In genomic region chr2:154173313-154173712, GRCm38 (mm10) we compare ENCODE assay signal across 9 mouse cellular contexts. TPM values are rescaled to one million over a fixed set of nuclear protein-coding genes. Genes with fewer than 3 reads are reported as not detected.
DNase-seq lines count a peak whose midpoint lies in the region; ATAC-seq and TF ChIP-seq lines count a peak whose summit lies in the region.
"Had no signal": no experiment of that assay in that cellular context is flagged by ENCODE, and none has a peak within 500 bp of the region (broad histone marks: within the 10 kb centered on the region; RNA-seq: fewer than 3 reads in every experiment).

No protein-coding gene starts in this region.

- peak; percentile 69 for TF ChIP-seq CTCF in G1E (IDR thresholded peaks at IDR 0.05; ENCODE audit: low read depth, low read length)

- H3K9ac ChIP-seq in hindbrain, embryonic 11.5 days (ENCODE audit: low read depth, low read length): no peak overlapping the region
- H3K9ac ChIP-seq in hindbrain, embryonic 16.5 days (ENCODE audit: low read depth, low read length): no peak overlapping the region
- H3K9ac ChIP-seq: hindbrain, embryonic 15.5 days had no signal

- H3K36me3 ChIP-seq in hindbrain, embryonic 11.5 days (ENCODE audit: control insufficient read depth, insufficient read depth, low read length): no peaks in the 10 kb centered on the region
- H3K36me3 ChIP-seq in hindbrain, embryonic 16.5 days (ENCODE audit: control insufficient read depth, insufficient read depth, low read length): no peaks in the 10 kb centered on the region
- H3K36me3 ChIP-seq in G1E (replicated peaks): no peaks in the 10 kb centered on the region
- H3K36me3 ChIP-seq: hindbrain, embryonic 15.5 days had no signal

- WGBS in hindbrain, embryonic 11.5 days: 44% methylated on average over 1 of the region's 1 CpGs
- WGBS in hindbrain, embryonic 16.5 days: 52% methylated on average over 1 of the region's 1 CpGs

- H3K4me2 ChIP-seq in hindbrain, embryonic 11.5 days (replicated peaks; ENCODE audit: low read depth, low read length): no peak overlapping the region
- no peak overlapping the region for H3K4me2 ChIP-seq in hindbrain, embryonic 16.5 days (ENCODE audit: low read length)
- H3K4me2 ChIP-seq: hindbrain, embryonic 15.5 days had no signal

- H3K4me1 ChIP-seq in hindbrain, embryonic 11.5 days (replicated peaks; ENCODE audit: control insufficient read depth, insufficient read depth, low read length): no peaks in the 10 kb centered on the region
- no peaks in the 10 kb centered on the region for H3K4me1 ChIP-seq in hindbrain, embryonic 16.5 days (ENCODE audit: control insufficient read depth, insufficient read depth, low read depth, low read length)
- H3K4me1 ChIP-seq in G1E (ENCODE audit: insufficient read depth, low read depth, low read length): no peaks in the 10 kb centered on the region
- H3K4me1 ChIP-seq: hindbrain, embryonic 15.5 days had no signal

- no peak for ATAC-seq in hindbrain, embryonic 11.5 days (ENCODE audit: low FRiP score)
- ATAC-seq in hindbrain, embryonic 16.5 days: no peak
- no peak for ATAC-seq in G1E (ENCODE audit: extremely low read depth, insufficient number of reproducible peaks, low FRiP score, poor library complexity, severe bottlenecking)
- ATAC-seq in activated CD4-positive, CD25-positive, alpha-beta regulatory T cell, adult 4 months: no peak

- no peak overlapping the region for H3K4me3 ChIP-seq in hindbrain, embryonic 11.5 days (ENCODE audit: low read depth, low read length)
- H3K4me3 ChIP-seq in hindbrain, embryonic 16.5 days (ENCODE audit: low read length): no peak overlapping the region
- H3K4me3 ChIP-seq in G1E (ENCODE audit: low read depth, low read length): no peak overlapping the region
- H3K4me3 ChIP-seq: hindbrain, embryonic 15.5 days; myocyte had no signal

- H3K27me3 ChIP-seq in hindbrain, embryonic 11.5 days (ENCODE audit: control insufficient read depth, insufficient read depth, low read length): no peaks in the 10 kb centered on the region
- H3K27me3 ChIP-seq in hindbrain, embryonic 16.5 days (replicated peaks; ENCODE audit: control insufficient read depth, insufficient read depth, low read length): no peaks in the 10 kb centered on the region
- no peaks in the 10 kb centered on the region for H3K27me3 ChIP-seq in G1E (ENCODE audit: insufficient read depth, low read length)
- H3K27me3 ChIP-seq: hindbrain, embryonic 15.5 days had no signal

- no peak overlapping the region for H3K27ac ChIP-seq in hindbrain, embryonic 11.5 days (ENCODE audit: low read depth, low read length)
- H3K27ac ChIP-seq in hindbrain, embryonic 16.5 days (ENCODE audit: low read depth, low read length): no peak overlapping the region
- H3K27ac ChIP-seq: hindbrain, embryonic 15.5 days had no signal

- no peaks in the 10 kb centered on the region for H3K9me3 ChIP-seq in hindbrain, embryonic 11.5 days (ENCODE audit: control insufficient read depth, low read length)
- H3K9me3 ChIP-seq in hindbrain, embryonic 16.5 days (ENCODE audit: control insufficient read depth, low read length): no peaks in the 10 kb centered on the region
- H3K9me3 ChIP-seq in G1E (replicated peaks): no peaks in the 10 kb centered on the region
- H3K9me3 ChIP-seq: hindbrain, embryonic 15.5 days had no signal

- peak; percentile 56 for DNase-seq in hindbrain, embryonic 11.5 days (ENCODE audit: low spot score)
- DNase-seq in 416B (ENCODE audit: low read depth) (peak; percentile 63), G1E (ENCODE audit: low spot score) (peak; percentile 23)
- DNase-seq in frontal cortex, postnatal 36 days (ENCODE audit: low spot score in 2 of 2): peak; percentile 25 to 52
- peak; percentile 60 for DNase-seq in lung, postnatal 10 days

RNA-seq across cellular contexts. Expression of gene Bpifa5, which starts 10.9 kb away (rescaled TPM):
- not detected in 2 replicates for polyA plus RNA-seq in hindbrain, embryonic 11.5 days (2014; fragmentation: Nextera tagmentation; extraction: Ambion mirVana)
- polyA plus RNA-seq in hindbrain, embryonic 16.5 days (2015; fragmentation: Nextera tagmentation; extraction: Ambion mirVana): not detected in 2 replicates
- not detected in 2 replicates for total RNA-seq in G1E (2014; fragmentation: Nextera tagmentation)
- total RNA-seq in G1E (2017): not detected in 2 replicates
- polyA plus RNA-seq in G1E (2012): not detected in 2 replicates
- not detected for polyA plus RNA-seq in activated CD4-positive, CD25-positive, alpha-beta regulatory T cell, adult 4 months (2017; shearing (Covaris generic))
- polyA plus RNA-seq: hindbrain, embryonic 15.5 days; myocyte had no signal

RNA-seq across cellular contexts. Expression of gene Bpifb1, which starts 17.3 kb away (rescaled TPM):
- polyA plus RNA-seq in hindbrain, embryonic 11.5 days (2014; fragmentation: Nextera tagmentation; extraction: Ambion mirVana): not detected in 2 replicates
- polyA plus RNA-seq in hindbrain, embryonic 16.5 days (2015; fragmentation: Nextera tagmentation; extraction: Ambion mirVana): 0.25 and 0.34 TPM in 2 replicates
- total RNA-seq in G1E (2014; fragmentation: Nextera tagmentation) (not detected in 2 replicates), G1E (2017) (0.05 TPM in 1 of 2 replicates, not detected in the other)
- not detected in 2 replicates for polyA plus RNA-seq in G1E (2012)
- polyA plus RNA-seq in activated CD4-positive, CD25-positive, alpha-beta regulatory T cell, adult 4 months (2017; shearing (Covaris generic)): not detected
- polyA plus RNA-seq: myocyte had no signal

RNA-seq across cellular contexts. Expression of gene Bpifa1, which starts 30.6 kb away (rescaled TPM):
- polyA plus RNA-seq in hindbrain, embryonic 11.5 days (2014; fragmentation: Nextera tagmentation; extraction: Ambion mirVana): not detected in 2 replicates
- polyA plus RNA-seq in hindbrain, embryonic 16.5 days (2015; fragmentation: Nextera tagmentation; extraction: Ambion mirVana): 0.31 TPM in 1 of 2 replicates, not detected in the other
- total RNA-seq in G1E (2014; fragmentation: Nextera tagmentation): not detected in 2 replicates
- not detected in 2 replicates for total RNA-seq in G1E (2017)
- not detected in 2 replicates for polyA plus RNA-seq in G1E (2012)
- polyA plus RNA-seq in activated CD4-positive, CD25-positive, alpha-beta regulatory T cell, adult 4 months (2017; shearing (Covaris generic)): not detected
- polyA plus RNA-seq: myocyte had no signal

RNA-seq across cellular contexts. Expression of gene Bpifa3, which starts 43.2 kb away (rescaled TPM):
- not detected in 2 replicates for polyA plus RNA-seq in hindbrain, embryonic 11.5 days (2014; fragmentation: Nextera tagmentation; extraction: Ambion mirVana)
- not detected in 2 replicates for polyA plus RNA-seq in hindbrain, embryonic 16.5 days (2015; fragmentation: Nextera tagmentation; extraction: Ambion mirVana)
- total RNA-seq in G1E (2014; fragmentation: Nextera tagmentation) (not detected in 2 replicates), G1E (2017) (not detected in 2 replicates)
- not detected in 2 replicates for polyA plus RNA-seq in G1E (2012)
- not detected for polyA plus RNA-seq in activated CD4-positive, CD25-positive, alpha-beta regulatory T cell, adult 4 months (2017; shearing (Covaris generic))
- polyA plus RNA-seq: hindbrain, embryonic 15.5 days; myocyte had no signal

RNA-seq across cellular contexts. Expression of gene Bpifb5, which starts 50.2 kb away (rescaled TPM):
- polyA plus RNA-seq in hindbrain, embryonic 11.5 days (2014; fragmentation: Nextera tagmentation; extraction: Ambion mirVana): 0.50 TPM in 1 of 2 replicates, not detected in the other
- polyA plus RNA-seq in hindbrain, embryonic 16.5 days (2015; fragmentation: Nextera tagmentation; extraction: Ambion mirVana): 0.37 and 0.43 TPM in 2 replicates
- total RNA-seq in G1E (2014; fragmentation: Nextera tagmentation): not detected in 2 replicates
- 0.11 TPM in 1 of 2 replicates, not detected in the other for total RNA-seq in G1E (2017)
- polyA plus RNA-seq in G1E (2012): not detected in 2 replicates
- not detected for polyA plus RNA-seq in activated CD4-positive, CD25-positive, alpha-beta regulatory T cell, adult 4 months (2017; shearing (Covaris generic))
- polyA plus RNA-seq: myocyte had no signal
